Mouse (Mus musculus): ENCODE measurements around the gene Gm3336. TPM values are rescaled to one million over a fixed set of nuclear protein-coding genes. Genes with fewer than 3 reads are reported as not detected.
A peak's percentile ranks its signal among the peaks of the same experiment; 100 is the strongest.

The Gm3336 gene
- polyA plus RNA-seq, 1 experiment, result 0.23 TPM

- TF ChIP-seq MYOD1 (IDR thresholded peaks at IDR 0.05; ENCODE audit: control insufficient read depth in 1 of 3, insufficient read length in 2 of 3, low read depth in 2 of 3) (no peak), CEBPB (IDR thresholded peaks at IDR 0.05; ENCODE audit: insufficient read depth, poor library complexity, severe bottlenecking) (no peak), SRF (IDR thresholded peaks at IDR 0.05; ENCODE audit: control insufficient read depth, insufficient read length, low read depth) (no peak), REST (IDR thresholded peaks at IDR 0.05; ENCODE audit: insufficient read depth, insufficient read length) (no peak), USF1 (IDR thresholded peaks at IDR 0.05; ENCODE audit: low read depth) (no peak), POLR2AphosphoS2 (IDR thresholded peaks at IDR 0.05; ENCODE audit: insufficient read length, low read depth) (no peak), TCF12 (IDR thresholded peaks at IDR 0.05; ENCODE audit: insufficient read depth, poor library complexity, severe bottlenecking) (no peak), MAX (IDR thresholded peaks at IDR 0.05; ENCODE audit: low read depth) (no peak), TCF3 (IDR thresholded peaks at IDR 0.05; ENCODE audit: insufficient read length, low read depth) (no peak), POLR2A (IDR thresholded peaks at IDR 0.05; ENCODE audit: insufficient read length, low read depth) (no peak), MYOG (IDR thresholded peaks at IDR 0.05; ENCODE audit: control insufficient read depth in 1 of 3, insufficient read depth in 1 of 3, insufficient read length in 2 of 3, low read depth in 2 of 3) (no peak), E2F4 (IDR thresholded peaks at IDR 0.05; ENCODE audit: insufficient read depth) (no peak)
- H3K27me3 ChIP-seq (ENCODE audit: control insufficient read depth, insufficient read depth, insufficient read length), result no peaks in the 10 kb centered on the region
- H3K4me3 ChIP-seq, result no peak overlapping the region
- H3K36me3 ChIP-seq (ENCODE audit: control insufficient read depth, insufficient read depth), result no peaks in the 10 kb centered on the region
- H3K79me2 ChIP-seq (ENCODE audit: control insufficient read depth, insufficient read depth), result no peaks in the 10 kb centered on the region
- H3K4me2 ChIP-seq (ENCODE audit: low read depth), result no peak overlapping the region
- H3ac ChIP-seq (ENCODE audit: control insufficient read depth, insufficient read length), result no peak overlapping the region
These were observed 8.5 kb upstream of the Gm3336 start for GRCm38 (mm10) chr8:70709794-70710193.

DNA sequence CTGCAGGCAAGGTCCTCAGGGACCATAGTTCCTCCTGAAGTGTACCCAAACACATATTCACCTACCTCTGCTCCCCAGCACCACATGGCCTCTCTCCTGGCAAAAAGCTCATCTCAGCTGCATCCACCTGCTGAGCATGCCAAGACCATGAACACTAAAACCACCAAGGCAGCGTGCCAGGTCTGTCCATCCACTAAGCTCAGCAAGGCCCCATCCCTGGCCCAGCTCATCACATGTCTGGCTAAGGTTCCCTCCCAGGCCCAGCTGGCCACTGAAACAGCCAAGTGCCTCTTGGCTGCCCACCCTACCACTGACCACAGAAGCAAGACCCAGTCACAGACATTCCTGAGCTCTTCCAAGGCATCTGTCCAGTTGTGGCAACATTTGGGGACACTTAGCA lies 8.0 kb upstream of the Gm3336 start:
- H3K27me3 ChIP-seq (ENCODE audit: control insufficient read depth, insufficient read depth, insufficient read length), result no peaks in the 10 kb centered on the region
- H3K4me2 ChIP-seq (ENCODE audit: low read depth), result no peak overlapping the region
- no peak overlapping the region for H3ac ChIP-seq (ENCODE audit: control insufficient read depth, insufficient read length)
- H3K79me2 ChIP-seq (ENCODE audit: control insufficient read depth, insufficient read depth), result no peaks in the 10 kb centered on the region
- no peak overlapping the region for H3K4me3 ChIP-seq
- no peaks in the 10 kb centered on the region for H3K36me3 ChIP-seq (ENCODE audit: control insufficient read depth, insufficient read depth)
- TF ChIP-seq REST (IDR thresholded peaks at IDR 0.05; ENCODE audit: insufficient read depth, insufficient read length) (no peak), MYOD1 (IDR thresholded peaks at IDR 0.05; ENCODE audit: control insufficient read depth in 1 of 3, insufficient read length in 2 of 3, low read depth in 2 of 3) (peak in 1 of 3 experiments; percentile 75), POLR2AphosphoS2 (IDR thresholded peaks at IDR 0.05; ENCODE audit: insufficient read length, low read depth) (no peak), POLR2A (IDR thresholded peaks at IDR 0.05; ENCODE audit: insufficient read length, low read depth) (no peak), MYOG (IDR thresholded peaks at IDR 0.05; ENCODE audit: control insufficient read depth in 1 of 3, insufficient read depth in 1 of 3, insufficient read length in 2 of 3, low read depth in 2 of 3) (peak; percentile 8 to 82 (median 29)), TCF12 (IDR thresholded peaks at IDR 0.05; ENCODE audit: insufficient read depth, poor library complexity, severe bottlenecking) (peak; percentile 26), CEBPB (IDR thresholded peaks at IDR 0.05; ENCODE audit: insufficient read depth, poor library complexity, severe bottlenecking) (no peak)

DNA sequence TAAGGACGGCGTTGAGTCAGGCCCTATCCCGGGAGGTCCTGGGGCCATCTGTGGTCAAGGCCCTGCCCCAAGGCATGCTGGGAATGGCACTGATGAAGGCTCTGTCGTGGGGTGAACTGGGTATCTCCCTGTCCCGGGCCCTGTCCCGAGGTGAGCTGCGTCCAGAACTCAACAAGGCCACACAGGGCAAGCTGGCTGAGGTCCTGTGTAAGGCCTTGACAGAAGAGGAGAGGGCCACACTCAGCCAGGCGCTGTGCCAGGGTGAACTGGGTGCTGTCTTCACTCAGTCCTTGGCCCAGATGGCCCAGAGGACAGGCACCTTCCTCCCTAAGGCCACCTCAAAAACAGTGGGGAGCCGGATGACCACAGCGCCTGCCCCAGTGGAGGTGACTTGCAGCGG lies 7.3 kb upstream of the Gm3336 start:
- Histone ChIP-seq H3K27me3 (ENCODE audit: control insufficient read depth, insufficient read depth, insufficient read length) (no peaks in the 10 kb centered on the region), H3ac (ENCODE audit: control insufficient read depth, insufficient read length) (no peak overlapping the region), H3K36me3 (ENCODE audit: control insufficient read depth, insufficient read depth) (no peaks in the 10 kb centered on the region), H3K4me3 (no peak overlapping the region), H3K79me2 (ENCODE audit: control insufficient read depth, insufficient read depth) (no peaks in the 10 kb centered on the region), H3K4me2 (ENCODE audit: low read depth) (no peak overlapping the region)
- TF ChIP-seq TCF12 (IDR thresholded peaks at IDR 0.05; ENCODE audit: insufficient read depth, poor library complexity, severe bottlenecking) (no peak), POLR2A (IDR thresholded peaks at IDR 0.05; ENCODE audit: insufficient read length, low read depth) (no peak), SRF (IDR thresholded peaks at IDR 0.05; ENCODE audit: control insufficient read depth, insufficient read length, low read depth) (no peak), E2F4 (IDR thresholded peaks at IDR 0.05; ENCODE audit: insufficient read depth) (no peak), CEBPB (IDR thresholded peaks at IDR 0.05; ENCODE audit: insufficient read depth, poor library complexity, severe bottlenecking) (no peak), TCF3 (IDR thresholded peaks at IDR 0.05; ENCODE audit: insufficient read length, low read depth) (no peak), MYOD1 (IDR thresholded peaks at IDR 0.05; ENCODE audit: control insufficient read depth in 1 of 3, insufficient read length in 2 of 3, low read depth in 2 of 3) (no peak)

GRCm38 (mm10) chr8:70713991-70714390 lies 4.4 kb upstream of the Gm3336 start:
- H3K4me3 ChIP-seq, result no peak overlapping the region
- H3K36me3 ChIP-seq (ENCODE audit: control insufficient read depth, insufficient read depth), result no peaks in the 10 kb centered on the region
- H3ac ChIP-seq (ENCODE audit: control insufficient read depth, insufficient read length), result no peak overlapping the region
- H3K27me3 ChIP-seq (ENCODE audit: control insufficient read depth, insufficient read depth, insufficient read length), result no peaks in the 10 kb centered on the region
- H3K79me2 ChIP-seq (ENCODE audit: control insufficient read depth, insufficient read depth), result no peaks in the 10 kb centered on the region
- no peak for TF ChIP-seq MYOD1 (IDR thresholded peaks at IDR 0.05; ENCODE audit: control insufficient read depth in 1 of 3, insufficient read length in 2 of 3, low read depth in 2 of 3)
- no peak overlapping the region for H3K4me2 ChIP-seq (ENCODE audit: low read depth)

DNA sequence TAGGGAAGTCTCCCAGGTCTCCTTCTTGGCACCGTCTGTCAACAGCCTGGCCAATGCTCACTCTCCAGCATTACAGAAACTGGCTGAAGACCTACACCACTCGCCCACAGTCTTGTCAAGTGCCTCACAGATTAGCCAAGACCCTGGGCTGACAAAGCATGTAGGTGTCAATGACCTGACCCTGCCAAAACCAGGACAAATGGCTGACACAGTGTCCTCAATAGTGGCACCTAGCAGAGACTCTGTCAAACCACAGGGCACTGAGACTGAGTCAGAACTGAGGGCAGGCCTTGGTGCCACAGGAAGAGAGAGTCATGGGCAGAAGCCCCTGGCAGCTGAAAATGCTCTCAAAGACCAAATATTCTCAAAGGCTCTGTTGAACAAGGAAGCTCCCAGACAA lies 3.3 kb upstream of the Gm3336 start:
- no peak overlapping the region for H3K4me3 ChIP-seq
- no peak for TF ChIP-seq CEBPB (IDR thresholded peaks at IDR 0.05; ENCODE audit: insufficient read depth, poor library complexity, severe bottlenecking)
- no peak for TF ChIP-seq MAX (IDR thresholded peaks at IDR 0.05; ENCODE audit: low read depth)
- no peak for TF ChIP-seq TCF12 (IDR thresholded peaks at IDR 0.05; ENCODE audit: insufficient read depth, poor library complexity, severe bottlenecking)
- no peak for TF ChIP-seq POLR2A (IDR thresholded peaks at IDR 0.05; ENCODE audit: insufficient read length, low read depth)
- TF ChIP-seq E2F4 (IDR thresholded peaks at IDR 0.05; ENCODE audit: insufficient read depth), result no peak
- TF ChIP-seq POLR2AphosphoS2 (IDR thresholded peaks at IDR 0.05; ENCODE audit: insufficient read length, low read depth), result no peak
- no peak for TF ChIP-seq SRF (IDR thresholded peaks at IDR 0.05; ENCODE audit: control insufficient read depth, insufficient read length, low read depth)
- TF ChIP-seq TCF3 (IDR thresholded peaks at IDR 0.05; ENCODE audit: insufficient read length, low read depth), result no peak
- TF ChIP-seq MYOD1 (IDR thresholded peaks at IDR 0.05; ENCODE audit: control insufficient read depth in 1 of 3, insufficient read length in 2 of 3, low read depth in 2 of 3), result no peak
- TF ChIP-seq USF1 (IDR thresholded peaks at IDR 0.05; ENCODE audit: low read depth), result no peak
- no peak for TF ChIP-seq REST (IDR thresholded peaks at IDR 0.05; ENCODE audit: insufficient read depth, insufficient read length)
- TF ChIP-seq MYOG (IDR thresholded peaks at IDR 0.05; ENCODE audit: control insufficient read depth in 1 of 3, insufficient read depth in 1 of 3, insufficient read length in 2 of 3, low read depth in 2 of 3), result no peak
- no peak overlapping the region for H3ac ChIP-seq (ENCODE audit: control insufficient read depth, insufficient read length)
- no peaks in the 10 kb centered on the region for H3K27me3 ChIP-seq (ENCODE audit: control insufficient read depth, insufficient read depth, insufficient read length)
- no peaks in the 10 kb centered on the region for H3K79me2 ChIP-seq (ENCODE audit: control insufficient read depth, insufficient read depth)
- H3K4me2 ChIP-seq (ENCODE audit: low read depth), result no peak overlapping the region
- no peaks in the 10 kb centered on the region for H3K36me3 ChIP-seq (ENCODE audit: control insufficient read depth, insufficient read depth)
